Mouse (Mus musculus) forebrain, embryonic 14.5 days (tissue): Measurements from ENCODE around the gene Fam53a. TPM values are rescaled to one million over a fixed set of nuclear protein-coding genes. Genes with fewer than 3 reads are reported as not detected.

ENCODE experiments used
- ATAC-seq: fragments of 200-750 bp; cut with Nextera tagmentation; 2 replicates; pipeline ENCODE4 v1.8.0; 2017; ENCODE audit warnings: mild to moderate bottlenecking, moderate library complexity
- DNase-seq: peaks from one replicate; pipeline ENCODE4 v3.0.0-alpha.2; 2015; ENCODE audit warnings: low spot score
- H3K27ac ChIP-seq: fragments of 300-500 bp; sonication (generic); 2 replicates; pipeline ENCODE4 v1.5.1; 2014; ENCODE audit warnings: low read depth, mild to moderate bottlenecking, control low read depth, low read length, moderate library complexity
- H3K27me3 ChIP-seq: fragments of 300-500 bp; sonication (generic); replicated peaks from 2 replicates; pipeline ENCODE4 v1.6.1; 2014; ENCODE audit warnings: low read length, control low read depth, mixed read lengths; ENCODE audit not compliant: control insufficient read depth, insufficient read depth
- H3K36me3 ChIP-seq: fragments of 300-500 bp; sonication (generic); 2 replicates; pipeline ENCODE4 v1.6.1; 2014; ENCODE audit warnings: low read length, control low read depth; ENCODE audit not compliant: control insufficient read depth, insufficient read depth
- H3K4me1 ChIP-seq: fragments of 300-500 bp; sonication (generic); 2 replicates; pipeline ENCODE4 v1.6.1; 2014; ENCODE audit warnings: antibody characterized with exemption, low read length, control low read depth; ENCODE audit not compliant: control insufficient read depth, insufficient read depth
- H3K4me2 ChIP-seq: fragments of 300-500 bp; sonication (generic); 2 replicates; pipeline ENCODE4 v1.6.1; 2014; ENCODE audit warnings: mild to moderate bottlenecking, control low read depth, low read length
- H3K4me3 ChIP-seq: fragments of 300-500 bp; sonication (generic); 2 replicates; pipeline ENCODE4 v1.5.1; 2014; ENCODE audit warnings: low read depth, low read length, control low read depth
- H3K9ac ChIP-seq: fragments of 300-500 bp; sonication (generic); 2 replicates; pipeline ENCODE4 v1.6.1; 2014; ENCODE audit warnings: mild to moderate bottlenecking, low read length, control low read depth, moderate library complexity
- H3K9me3 ChIP-seq: fragments of 300-500 bp; sonication (generic); replicated peaks from 2 replicates; pipeline ENCODE4 v1.6.1; 2016; ENCODE audit warnings: low read length, control low read depth, mixed read lengths; ENCODE audit not compliant: control insufficient read depth
- WGBS: fragments of 180-500 bp; shearing (Covaris S2); extraction: QIAGEN DNeasy Blood & Tissue Kit; methylation state at CpG from one replicate; pipeline ENCODE4 v1.1.7; 2014; 5-methylcytosine and 5-hydroxymethylcytosine counted together
- polyA plus RNA-seq: library from polyadenylated mRNA; unstranded; fragments of >200 nt; fragmentation: Nextera tagmentation; extraction: Ambion mirVana; gene quantifications from 2 replicates; pipeline ENCODE4 v1.2.1, GENCODE M21; 2014

Fam53a gene
- polyA plus RNA-seq, 1 experiment from 2014 or later = 46.3 TPM

DNA sequence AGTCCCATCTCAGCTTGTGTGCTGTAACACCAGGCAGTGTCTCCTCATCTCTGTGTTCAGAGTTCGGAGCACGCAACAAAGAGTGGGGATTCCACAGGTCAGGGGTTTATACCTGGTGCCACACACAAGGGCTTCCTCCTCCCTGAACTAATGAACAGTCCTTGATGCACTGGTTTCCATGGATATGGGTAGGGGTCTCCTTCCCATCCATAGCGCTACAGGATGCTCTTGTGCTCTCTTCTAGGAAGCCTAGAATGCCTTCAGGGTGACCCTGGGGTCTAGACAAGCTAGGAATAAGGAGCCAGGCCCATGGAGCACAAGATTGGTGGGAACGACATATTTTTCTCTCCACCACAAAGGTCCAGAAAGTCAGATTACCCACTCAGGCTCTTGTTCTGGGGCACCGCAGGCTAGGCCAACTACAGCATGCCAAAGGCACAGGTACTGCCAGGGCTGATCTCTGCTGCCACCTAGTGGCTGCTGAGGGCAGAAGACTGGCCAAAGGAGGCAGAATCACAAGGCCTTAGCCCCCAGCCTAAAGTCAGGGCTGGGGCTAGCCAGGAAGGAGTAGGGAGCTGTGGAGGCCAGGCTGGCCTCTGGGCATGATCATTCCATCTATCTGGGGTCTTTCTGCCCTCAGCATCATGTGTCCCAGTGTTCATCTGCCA is 40.1 kb downstream of the Fam53a start:
- Histone ChIP-seq H3K4me3 (no peak overlapping the region), H3K4me2 (no peak overlapping the region), H3K9ac (no peak overlapping the region), H3K36me3 (no peaks in the 10 kb centered on the region), H3K4me1 (no peaks in the 10 kb centered on the region), H3K9me3 (no peaks in the 10 kb centered on the region), H3K27me3 (0 out of 2 replicates have a peak, but pooled peaks cover 4% of the 10 kb centered on the region), H3K27ac (no peak overlapping the region)
- DNase-seq (peak; percentile 88), ATAC-seq (peak; percentile 62; the same call in 1 of the 2 replicates)
- WGBS = 72% methylated on average over 5 of the region's 5 CpGs

DNA sequence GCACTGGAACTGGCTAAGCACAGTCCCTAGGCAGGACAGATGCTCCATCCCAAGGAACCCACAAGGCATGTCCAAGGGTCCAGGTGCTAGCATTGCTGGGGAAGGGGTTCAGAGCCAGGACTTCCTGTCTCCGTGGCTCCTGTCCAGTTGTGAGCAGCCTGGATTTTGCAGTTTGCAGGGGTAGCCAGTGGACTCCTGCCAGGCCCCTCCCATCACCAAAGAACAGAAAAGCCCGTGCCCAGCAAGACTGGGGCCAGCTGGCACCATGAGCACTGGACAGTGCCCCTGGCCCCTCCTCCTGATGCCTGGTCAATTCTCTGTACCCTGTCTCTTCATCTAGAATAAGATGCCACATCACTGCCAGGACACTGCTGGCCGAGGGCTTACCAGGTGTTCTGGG is 41.4 kb downstream of the Fam53a start:
- H3K27me3 ChIP-seq = 0 out of 2 replicates have a peak, but pooled peaks cover 4% of the 10 kb centered on the region

DNA sequence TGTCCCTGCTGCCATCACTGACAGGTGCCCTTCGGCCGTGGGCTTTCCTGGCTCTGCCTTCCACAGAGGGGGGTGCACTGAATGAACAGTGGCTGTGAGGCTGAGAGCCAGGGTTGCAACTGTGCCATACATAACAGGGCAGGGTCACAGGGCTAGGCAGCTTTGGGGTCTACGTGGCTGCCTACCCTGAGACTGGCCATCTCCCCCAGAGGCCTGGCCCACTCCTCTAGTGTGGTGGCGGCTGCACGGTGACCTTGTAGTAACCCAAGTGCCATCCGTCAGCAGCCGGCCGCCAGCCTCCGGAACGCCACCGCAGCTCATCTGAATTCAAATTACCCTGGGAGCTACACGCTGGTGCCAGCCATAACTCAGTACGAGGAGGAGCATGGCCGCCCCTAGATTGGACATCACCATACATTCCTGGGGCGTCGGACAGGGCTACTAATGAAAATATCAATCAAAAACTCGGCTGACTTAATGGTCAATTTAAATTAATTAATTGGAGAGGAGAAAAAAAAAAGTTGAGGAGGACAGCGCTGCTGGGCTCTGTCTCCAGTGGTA is 41.9 kb downstream of the Fam53a start:
- H3K4me3 ChIP-seq = no peak overlapping the region
- H3K9me3 ChIP-seq = no peaks in the 10 kb centered on the region
- 0 out of 2 replicates have a peak, but pooled peaks cover 4% of the 10 kb centered on the region for H3K27me3 ChIP-seq
- no peaks in the 10 kb centered on the region for H3K36me3 ChIP-seq
- H3K4me1 ChIP-seq = no peaks in the 10 kb centered on the region
- ATAC-seq = no peak
- 80% methylated on average over 18 of the region's 18 CpGs for WGBS
- DNase-seq = no peak
- no peak overlapping the region for H3K27ac ChIP-seq
- no peak overlapping the region for H3K9ac ChIP-seq
- H3K4me2 ChIP-seq = no peak overlapping the region

More for the DNA sequence above, 41.4 kb downstream of the Fam53a start:
- Histone ChIP-seq H3K27ac (no peak overlapping the region), H3K4me2 (no peak overlapping the region), H3K9ac (no peak overlapping the region), H3K9me3 (no peaks in the 10 kb centered on the region), H3K4me3 (no peak overlapping the region), H3K36me3 (no peaks in the 10 kb centered on the region), H3K4me1 (no peaks in the 10 kb centered on the region)
- DNase-seq (no peak), ATAC-seq (no peak)
- 71% methylated on average over 3 of the region's 3 CpGs for WGBS

DNA sequence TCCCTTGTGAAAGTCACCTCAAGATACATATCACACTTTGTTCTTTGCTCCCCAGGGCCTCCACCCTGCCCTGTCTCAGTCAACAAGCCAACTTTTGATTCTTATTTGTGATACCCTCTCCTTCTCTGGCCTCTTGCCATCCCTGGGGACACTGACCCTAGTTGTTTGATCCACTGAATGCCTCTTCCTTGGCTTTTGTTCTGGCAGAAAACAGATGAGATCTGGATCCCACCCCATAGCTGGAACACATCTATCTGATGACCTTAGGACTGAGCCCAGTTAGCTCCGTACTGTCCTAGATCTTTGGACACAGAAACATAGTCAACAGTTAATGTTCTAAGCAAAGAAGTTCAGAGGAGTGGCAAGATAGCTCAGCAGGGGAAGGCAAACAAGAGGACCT is 49.1 kb downstream of the Fam53a start:
- Histone ChIP-seq H3K4me2 (no peak overlapping the region), H3K36me3 (no peaks in the 10 kb centered on the region), H3K9me3 (no peaks in the 10 kb centered on the region), H3K27me3 (no peaks in the 10 kb centered on the region), H3K27ac (no peak overlapping the region), H3K4me1 (no peaks in the 10 kb centered on the region), H3K4me3 (no peak overlapping the region), H3K9ac (no peak overlapping the region)
- no peak for ATAC-seq
- 81% methylated on average over 1 of the region's 1 CpGs for WGBS
- no peak for DNase-seq

DNA sequence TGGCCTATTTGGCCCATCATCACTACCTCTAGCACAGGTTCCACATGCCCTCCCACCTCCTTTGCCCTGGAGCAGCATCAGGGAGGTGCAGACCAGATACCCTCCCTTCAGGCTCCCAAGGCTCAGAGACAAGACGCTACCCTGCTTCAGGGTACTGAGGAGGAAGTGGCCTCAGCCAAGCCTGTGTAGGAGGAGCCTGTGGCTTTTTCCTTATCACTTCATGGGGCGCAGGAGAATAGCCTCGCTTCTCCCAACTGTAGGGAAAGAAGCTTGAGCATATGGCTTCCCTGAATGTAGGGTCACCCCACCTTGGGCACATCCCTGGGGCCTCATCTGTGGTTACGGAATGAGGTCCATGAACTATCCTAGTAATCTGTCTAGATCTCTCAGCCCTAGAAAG is 55.2 kb downstream of the Fam53a start:
- no peak overlapping the region for H3K27ac ChIP-seq
- WGBS = 85% methylated on average over 4 of the region's 4 CpGs
- no peaks in the 10 kb centered on the region for H3K36me3 ChIP-seq
- H3K4me1 ChIP-seq = no peaks in the 10 kb centered on the region
- no peaks in the 10 kb centered on the region for H3K27me3 ChIP-seq
- H3K9ac ChIP-seq = no peak overlapping the region
- no peak for ATAC-seq
- H3K4me2 ChIP-seq = no peak overlapping the region
- no peak for DNase-seq
- H3K9me3 ChIP-seq = no peaks in the 10 kb centered on the region
- no peak overlapping the region for H3K4me3 ChIP-seq

DNA sequence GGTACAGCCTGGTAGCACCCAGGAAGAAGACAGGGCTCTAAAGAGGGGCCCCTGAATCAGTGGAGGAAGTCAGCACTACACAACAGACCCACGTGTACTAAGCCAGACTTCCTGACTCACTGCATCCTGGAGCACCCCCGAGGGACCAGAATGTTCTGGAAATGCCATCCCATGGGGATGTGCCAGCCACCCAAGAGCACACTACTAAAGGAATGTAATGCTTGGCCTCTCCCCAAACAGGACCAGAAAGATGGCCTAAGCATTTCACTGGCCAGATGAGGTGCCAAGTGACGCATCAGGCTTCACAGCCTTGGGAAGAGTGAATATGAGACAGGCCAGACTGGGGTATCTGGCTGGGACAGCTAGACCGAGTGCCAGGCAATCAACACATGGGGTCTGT is 63.5 kb downstream of the Fam53a start:
- Histone ChIP-seq H3K4me1 (no peaks in the 10 kb centered on the region), H3K4me2 (no peak overlapping the region), H3K27me3 (no peaks in the 10 kb centered on the region), H3K36me3 (no peaks in the 10 kb centered on the region), H3K27ac (no peak overlapping the region), H3K9ac (no peak overlapping the region), H3K4me3 (no peak overlapping the region), H3K9me3 (no peaks in the 10 kb centered on the region)
- no peak for ATAC-seq
- 88% methylated on average over 4 of the region's 4 CpGs for WGBS
- no peak for DNase-seq

DNA sequence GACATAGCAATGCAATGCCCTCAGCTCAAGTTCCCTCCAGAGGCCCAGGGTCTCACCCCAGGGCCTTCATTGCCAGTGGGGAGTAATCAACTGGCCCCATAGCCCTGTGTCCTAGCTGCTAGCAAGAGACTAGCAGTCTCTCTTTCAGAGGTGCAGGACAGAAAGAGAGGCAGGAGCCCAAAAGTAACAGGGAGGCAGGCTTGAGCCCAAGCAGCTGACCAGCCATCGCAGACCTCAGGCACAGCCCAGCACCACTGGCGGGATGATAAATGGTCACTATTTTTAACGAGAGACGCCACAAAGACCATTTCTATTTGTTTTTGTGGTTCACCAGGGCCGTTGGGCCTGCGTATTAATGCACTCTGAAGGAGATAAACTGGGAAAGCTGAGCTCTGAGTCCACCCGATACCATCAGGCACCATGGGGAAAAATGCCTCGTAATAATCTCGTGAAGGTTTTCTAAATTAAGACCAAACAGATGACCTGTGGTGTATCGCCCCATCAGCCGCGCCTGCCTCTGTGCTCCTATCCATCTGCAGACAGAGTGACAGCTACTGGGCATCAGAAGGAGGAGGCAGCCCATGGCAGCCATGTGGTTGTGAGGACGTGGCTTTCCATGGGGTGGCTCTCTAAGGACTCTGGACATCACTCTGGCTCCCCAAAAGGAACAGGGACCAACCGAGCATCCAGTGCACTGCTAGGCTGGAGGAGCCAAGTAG is 73.0 kb downstream of the Fam53a start:
- Histone ChIP-seq H3K4me1 (no peaks in the 10 kb centered on the region), H3K36me3 (no peaks in the 10 kb centered on the region), H3K27me3 (peaks cover 2% of the 10 kb centered on the region; the same call in 1 of the 2 replicates), H3K4me3 (no peak overlapping the region), H3K9me3 (no peaks in the 10 kb centered on the region), H3K27ac (no peak overlapping the region), H3K4me2 (no peak overlapping the region), H3K9ac (no peak overlapping the region)
- DNase-seq (no peak), ATAC-seq (no peak)
- WGBS = 84% methylated on average over 14 of the region's 14 CpGs
